11 mouse cellular contexts compared by ENCODE assay signal in genomic region chr11:79200502-79200901, GRCm38 (mm10). TPM values are rescaled to one million over a fixed set of nuclear protein-coding genes. Genes with fewer than 3 reads are reported as not detected.
DNase-seq lines count a peak whose midpoint lies in the region; ATAC-seq and TF ChIP-seq lines count a peak whose summit lies in the region.
"Had no signal": no experiment of that assay in that cellular context is flagged by ENCODE, and none has a peak within 500 bp of the region (broad histone marks: within the 10 kb centered on the region; RNA-seq: fewer than 3 reads in every experiment).

No protein-coding gene starts in this region.

- DNase-seq in gastrocnemius, adult 2 months = peak; percentile 65
- DNase-seq in gastrocnemius, postnatal 36 days = no peak
- peak; percentile 24 for DNase-seq in lung, postnatal 10 days
- DNase-seq in lung, adult 2 months = no peak
- peak; percentile 35 for DNase-seq in gastrocnemius, postnatal 25 days
- DNase-seq in thymus, postnatal 36 days = no peak

- no peak for TF ChIP-seq CTCF in gastrocnemius, adult 2 months (IDR thresholded peaks at IDR 0.05)
- TF ChIP-seq CTCF in lung, adult 2 months (IDR thresholded peaks at IDR 0.05; ENCODE audit: insufficient read depth, low read length) = no peak

- no peaks in the 10 kb centered on the region for H3K4me1 ChIP-seq in lung, adult 2 months (ENCODE audit: control insufficient read depth, insufficient read depth, low read length)
- H3K4me1 ChIP-seq in stomach, embryonic 14.5 days (ENCODE audit: control insufficient read depth, insufficient read depth, low read length) = peaks cover 13% of the 10 kb centered on the region; the same call in 1 of the 2 replicates

- no peaks in the 10 kb centered on the region for H3K27me3 ChIP-seq in stomach, embryonic 14.5 days (ENCODE audit: control insufficient read depth, insufficient read depth, low read length)
- H3K27me3 ChIP-seq: forebrain, embryonic 12.5 days; limb, embryonic 12.5 days had no signal

- intact Hi-C loops in gastrocnemius, adult 2 months (cut with DNase I) = no loop called here
- intact Hi-C loops in gastrocnemius, postnatal 36 days (cut with DNase I) = no loop called here

- no peak for ATAC-seq in stomach, embryonic 14.5 days (ENCODE audit: insufficient number of reproducible peaks, insufficient read depth, low FRiP score, low read depth)
- no peak for ATAC-seq in erythroid progenitor cell, adult 5-6 weeks (replicated peaks; ENCODE audit: low FRiP score, poor library complexity, severe bottlenecking)

- no peaks in the 10 kb centered on the region for H3K9me3 ChIP-seq in stomach, embryonic 14.5 days (ENCODE audit: control insufficient read depth, low read depth, low read length)
- H3K9me3 ChIP-seq: forebrain, embryonic 12.5 days; limb, embryonic 12.5 days had no signal

- H3K4me2 ChIP-seq in stomach, embryonic 14.5 days (replicated peaks; ENCODE audit: low read depth, low read length) = no peak overlapping the region
- H3K4me2 ChIP-seq: forebrain, embryonic 12.5 days; limb, embryonic 12.5 days had no signal

- no peak overlapping the region for H3K9ac ChIP-seq in stomach, embryonic 14.5 days (replicated peaks; ENCODE audit: low read depth, low read length)
- H3K9ac ChIP-seq: forebrain, embryonic 12.5 days; limb, embryonic 12.5 days had no signal

- WGBS in lung, adult 2 months = 56% methylated on average over 7 of the region's 7 CpGs
- WGBS in stomach, embryonic 14.5 days = 33% methylated on average over 7 of the region's 7 CpGs

- no peak for TF ChIP-seq POLR2A in lung, adult 2 months (IDR thresholded peaks at IDR 0.05; ENCODE audit: borderline replicate concordance, extremely low read depth, low read depth, low read length)

- H3K36me3 ChIP-seq in stomach, embryonic 14.5 days (ENCODE audit: control insufficient read depth, insufficient read depth, low read length) = no peaks in the 10 kb centered on the region
- H3K36me3 ChIP-seq: forebrain, embryonic 12.5 days; limb, embryonic 12.5 days had no signal

- peak overlapping the region; percentile 62 for H3K27ac ChIP-seq in gastrocnemius, adult 2 months
- peak overlapping the region; percentile 61; the same call in 1 of the 2 replicates for H3K27ac ChIP-seq in stomach, embryonic 14.5 days (ENCODE audit: low read length)
- H3K27ac ChIP-seq: forebrain, embryonic 12.5 days; limb, embryonic 12.5 days had no signal

- H3K4me3 ChIP-seq in gastrocnemius, adult 2 months = no peak overlapping the region
- H3K4me3 ChIP-seq in lung, adult 2 months (replicated peaks; ENCODE audit: extremely low read depth, low read depth, low read length) = no peak overlapping the region
- H3K4me3 ChIP-seq in stomach, embryonic 14.5 days (ENCODE audit: low read depth, low read length) = no peak overlapping the region
- H3K4me3 ChIP-seq: forebrain, embryonic 12.5 days; limb, embryonic 12.5 days; megakaryocyte, embryonic 14.5 days had no signal

RNA-seq across cellular contexts. Expression of gene Wsb1, which starts 54.0 kb away (rescaled TPM):
- 10 to 100 TPM in 1 of 2 experiments, 1 to 10 TPM in 1; 7.2 to 14.3 TPM for total RNA-seq in gastrocnemius, adult 2 months (2021)
- 1 to 10 TPM; 6.7 to 6.9 TPM for total RNA-seq in gastrocnemius, postnatal 36 days (2021)
- polyA plus RNA-seq in lung, adult 2 months (2012; rRNA removed) = 74.0 and 101 TPM in 2 replicates
- total RNA-seq in gastrocnemius, postnatal 25 days (2021) = 10 to 100 TPM in 1 of 2 experiments, 1 to 10 TPM in 1; 7.5 to 14.0 TPM
- 302 and 323 TPM in 2 replicates for polyA plus RNA-seq in stomach, embryonic 14.5 days (2014; fragmentation: Nextera tagmentation; extraction: Ambion mirVana)
- total RNA-seq in erythroid progenitor cell, adult 5-6 weeks (2015; ENCODE audit: low replicate concordance) = 60.4 and 62.7 TPM in 2 replicates
- total RNA-seq in erythroid progenitor cell, adult 5-6 weeks (2017; ENCODE audit: low replicate concordance) = 29.4 and 45.1 TPM in 2 replicates

RNA-seq across cellular contexts. Expression of gene Ksr1, which starts 54.3 kb away (rescaled TPM):
- total RNA-seq in gastrocnemius, adult 2 months (2021) = 10 to 100 TPM; 92.9 to 98.3 TPM
- total RNA-seq in gastrocnemius, postnatal 36 days (2021) = 10 to 100 TPM; 72.2 to 74.8 TPM
- 20.7 and 21.9 TPM in 2 replicates for polyA plus RNA-seq in lung, adult 2 months (2012; rRNA removed)
- total RNA-seq in gastrocnemius, postnatal 25 days (2021) = 10 to 100 TPM; 67.8 to 77.2 TPM
- 3.6 and 3.8 TPM in 2 replicates for polyA plus RNA-seq in stomach, embryonic 14.5 days (2014; fragmentation: Nextera tagmentation; extraction: Ambion mirVana)
- total RNA-seq in erythroid progenitor cell, adult 5-6 weeks (2015; ENCODE audit: low replicate concordance) = 2.2 and 4.2 TPM in 2 replicates
- total RNA-seq in erythroid progenitor cell, adult 5-6 weeks (2017; ENCODE audit: low replicate concordance) = 0.51 and 1.5 TPM in 2 replicates

Comparison
In these comparisons a context has a peak if more than half of its experiments do, and no peak if none do; other contexts are left out.
1. DNase-seq: peak in gastrocnemius, adult 2 months (single experiment), lung, postnatal 10 days (single experiment) and gastrocnemius, postnatal 25 days (single experiment); none in gastrocnemius, postnatal 36 days (0 of 2), lung, adult 2 months (single experiment) and thymus, postnatal 36 days (0 of 2).
2. RNA of gene Ksr1, which starts 54.3 kb away (total RNA-seq): 92.9 to 98.3 TPM in gastrocnemius, adult 2 months, 67.8 to 77.2 TPM in gastrocnemius, postnatal 25 days and 72.2 to 74.8 TPM in gastrocnemius, postnatal 36 days; 0.51 to 4.2 TPM in erythroid progenitor cell, adult 5-6 weeks; every median in the first group is over 10 times any median in the second.